Mouse (Mus musculus) myocyte (in vitro differentiated cells): ENCODE measurements around the gene Gramd1b.

Experiments
- POLR2AphosphoS2 ChIP-seq: IDR thresholded peaks from one replicate; pipeline ENCODE4 v1.6.1; 2011; ENCODE audit warnings: low read depth, control low read depth; ENCODE audit not compliant: insufficient read length
- USF1 ChIP-seq: IDR thresholded peaks from one replicate; pipeline ENCODE4 v1.6.1; 2011; ENCODE audit warnings: low read depth, mild to moderate bottlenecking, control low read depth, moderate library complexity

- TF ChIP-seq POLR2AphosphoS2 = no peak
- TF ChIP-seq USF1 = no peak
Observed at GRCm38 (mm10) chr9:40396171-40396570, 135.0 kb downstream of the Gramd1b start.
